Mouse (Mus musculus) hindbrain, embryonic 11.5 days (tissue): ENCODE measurements at regions not wholly inside any gene's neighbourhood (a gene's known extent, or its start where the extent isn't known, plus 50 kb on each side); places are given as distances from the start of the nearest gene placed in this dataset.

ENCODE experiments used
- ATAC-seq: fragments of 200-750 bp; cut with Nextera tagmentation; 2 replicates; pipeline ENCODE4 v1.8.0; 2017; ENCODE audit warnings: mild to moderate bottlenecking, moderate TSS enrichment, moderate library complexity; ENCODE audit not compliant: low FRiP score
- DNase-seq: peaks from one replicate; pipeline ENCODE4 v3.0.0-alpha.2; 2015; ENCODE audit warnings: low spot score
- H3K27ac ChIP-seq: fragments of 300-500 bp; sonication (generic); 2 replicates; pipeline ENCODE4 v1.5.1; 2014; ENCODE audit warnings: mild to moderate bottlenecking, low read depth, low read length
- H3K27me3 ChIP-seq: fragments of 300-500 bp; sonication (generic); 2 replicates; pipeline ENCODE4 v1.6.1; 2014; ENCODE audit warnings: mild to moderate bottlenecking, low read length, moderate library complexity, mixed read lengths; ENCODE audit not compliant: control insufficient read depth, insufficient read depth
- H3K36me3 ChIP-seq: fragments of 300-500 bp; sonication (generic); 2 replicates; pipeline ENCODE4 v1.6.1; 2014; ENCODE audit warnings: mild to moderate bottlenecking, low read length, moderate library complexity, mixed read lengths; ENCODE audit not compliant: control insufficient read depth, insufficient read depth
- H3K4me1 ChIP-seq: fragments of 300-500 bp; sonication (generic); replicated peaks from 2 replicates; pipeline ENCODE4 v1.6.1; 2014; ENCODE audit warnings: low read length, mixed read lengths; ENCODE audit not compliant: control insufficient read depth, insufficient read depth
- H3K4me2 ChIP-seq: fragments of 300-500 bp; sonication (generic); replicated peaks from 2 replicates; pipeline ENCODE4 v1.6.1; 2014; ENCODE audit warnings: mild to moderate bottlenecking, low read depth, low read length
- H3K4me3 ChIP-seq: fragments of 300-500 bp; sonication (generic); 2 replicates; pipeline ENCODE4 v1.5.1; 2014; ENCODE audit warnings: low read depth, low read length
- H3K9ac ChIP-seq: fragments of 300-500 bp; sonication (generic); 2 replicates; pipeline ENCODE4 v1.6.1; 2014; ENCODE audit warnings: low read depth, low read length
- H3K9me3 ChIP-seq: fragments of 300-500 bp; sonication (generic); 2 replicates; pipeline ENCODE4 v1.6.1; 2016; ENCODE audit warnings: low read length; ENCODE audit not compliant: control insufficient read depth
- WGBS: fragments of 180-500 bp; shearing (Covaris S2); extraction: QIAGEN DNeasy Blood & Tissue Kit; methylation state at CpG from one replicate; pipeline ENCODE4 v1.1.7; 2014; 5-methylcytosine and 5-hydroxymethylcytosine counted together

DNA sequence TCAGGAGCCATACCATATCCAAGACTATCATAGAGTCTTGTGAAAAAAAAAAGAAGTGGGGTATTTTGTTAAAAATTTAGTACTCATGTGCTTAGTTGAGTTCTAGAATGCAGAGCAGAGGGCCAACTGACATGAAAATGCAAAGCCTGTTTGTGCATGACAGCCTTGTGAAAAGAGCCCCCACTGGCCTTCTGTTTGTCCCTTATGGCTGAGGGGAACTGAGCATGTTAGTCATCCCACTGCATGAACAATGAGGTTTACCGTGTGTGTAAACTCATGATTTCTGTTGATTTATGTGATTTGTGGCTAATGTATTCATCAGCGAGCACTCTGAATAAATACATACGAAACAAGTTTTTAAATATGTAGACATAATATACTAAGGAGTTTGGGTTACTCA lies 266.1 kb upstream of the Nox3 start:
- Histone ChIP-seq H3K4me2 (no peak overlapping the region), H3K4me1 (no peaks in the 10 kb centered on the region), H3K36me3 (no peaks in the 10 kb centered on the region), H3K9ac (no peak overlapping the region), H3K27ac (no peak overlapping the region), H3K9me3 (no peaks in the 10 kb centered on the region), H3K27me3 (no peaks in the 10 kb centered on the region), H3K4me3 (no peak overlapping the region)
- no peak for DNase-seq
- 81% methylated on average over 3 of the region's 3 CpGs for WGBS
- ATAC-seq, result no peak

DNA sequence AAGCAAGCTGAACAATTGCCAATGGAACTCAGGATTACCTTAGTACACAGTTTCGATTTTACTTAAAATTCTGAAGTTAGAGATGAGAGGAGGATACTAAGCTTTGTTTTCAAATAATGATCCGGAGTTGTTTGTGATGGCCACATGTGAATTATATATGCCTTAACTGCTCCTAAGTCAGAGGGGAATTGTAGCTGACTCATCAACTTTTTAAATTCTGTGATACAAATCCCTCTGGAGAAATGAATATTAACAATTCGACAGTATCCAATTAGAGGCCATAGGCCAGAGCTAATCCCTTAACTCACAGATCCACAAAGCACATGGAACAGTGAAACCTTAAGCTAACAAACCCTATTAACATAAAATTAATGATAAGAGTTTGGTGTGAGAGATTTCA lies 250.5 kb upstream of the Nox3 start:
- Histone ChIP-seq H3K27ac (no peak overlapping the region), H3K9me3 (no peaks in the 10 kb centered on the region), H3K4me2 (no peak overlapping the region), H3K4me1 (no peaks in the 10 kb centered on the region), H3K36me3 (no peaks in the 10 kb centered on the region), H3K4me3 (no peak overlapping the region), H3K27me3 (no peaks in the 10 kb centered on the region), H3K9ac (no peak overlapping the region)
- ATAC-seq (no peak), DNase-seq (no peak)
- 88% methylated on average over 3 of the region's 3 CpGs for WGBS

DNA sequence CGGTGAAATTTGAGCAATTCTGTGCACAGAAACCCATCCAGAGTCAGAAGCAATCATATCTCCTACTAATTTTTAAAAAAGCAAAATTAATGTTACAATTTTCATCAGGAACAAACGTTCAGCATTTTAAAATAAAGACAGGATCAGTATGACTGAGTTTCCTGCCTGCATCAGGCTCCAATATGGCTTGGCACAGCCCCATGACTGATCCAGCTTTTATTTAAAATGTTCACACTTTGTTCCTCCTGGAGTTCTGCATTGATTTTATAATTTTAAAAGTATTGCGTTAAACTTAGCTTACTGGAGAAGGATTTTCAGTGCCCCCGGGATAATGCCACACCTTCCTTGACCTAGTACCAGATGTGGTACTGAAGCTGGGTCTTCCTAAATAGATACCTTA lies 240.3 kb upstream of the Nox3 start:
- DNase-seq, result no peak
- WGBS, result 87% methylated on average over 4 of the region's 4 CpGs
- Histone ChIP-seq H3K9me3 (no peaks in the 10 kb centered on the region), H3K4me3 (no peak overlapping the region), H3K9ac (no peak overlapping the region), H3K27me3 (no peaks in the 10 kb centered on the region), H3K4me1 (no peaks in the 10 kb centered on the region), H3K4me2 (no peak overlapping the region), H3K27ac (no peak overlapping the region), H3K36me3 (no peaks in the 10 kb centered on the region)
- ATAC-seq, result no peak

DNA sequence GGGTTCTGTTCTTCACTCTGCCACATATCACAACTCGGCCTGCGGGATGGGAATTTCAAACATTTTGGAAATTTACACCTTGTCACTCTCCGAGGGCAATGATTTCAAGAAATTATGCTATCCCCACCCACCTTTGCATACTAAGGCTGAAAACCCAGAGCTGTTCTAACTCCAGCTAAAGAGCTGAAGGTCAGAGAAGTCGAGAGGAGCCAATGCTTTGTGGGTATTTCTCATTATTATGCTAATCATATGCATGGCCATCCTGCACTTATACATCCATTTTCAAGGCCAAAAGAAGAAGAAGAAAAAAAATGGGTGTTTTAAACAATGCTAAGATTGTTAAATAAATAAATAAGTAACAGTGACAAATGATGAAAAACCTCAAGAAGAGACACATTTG lies 237.1 kb upstream of the Nox3 start:
- H3K27ac ChIP-seq, result no peak overlapping the region
- H3K9ac ChIP-seq, result no peak overlapping the region
- H3K9me3 ChIP-seq, result no peaks in the 10 kb centered on the region
- no peaks in the 10 kb centered on the region for H3K4me1 ChIP-seq
- no peak overlapping the region for H3K4me3 ChIP-seq
- H3K36me3 ChIP-seq, result no peaks in the 10 kb centered on the region
- no peaks in the 10 kb centered on the region for H3K27me3 ChIP-seq
- DNase-seq (no peak), ATAC-seq (peak; percentile 54)
- 48% methylated on average over 4 of the region's 4 CpGs for WGBS
- no peak overlapping the region for H3K4me2 ChIP-seq

DNA sequence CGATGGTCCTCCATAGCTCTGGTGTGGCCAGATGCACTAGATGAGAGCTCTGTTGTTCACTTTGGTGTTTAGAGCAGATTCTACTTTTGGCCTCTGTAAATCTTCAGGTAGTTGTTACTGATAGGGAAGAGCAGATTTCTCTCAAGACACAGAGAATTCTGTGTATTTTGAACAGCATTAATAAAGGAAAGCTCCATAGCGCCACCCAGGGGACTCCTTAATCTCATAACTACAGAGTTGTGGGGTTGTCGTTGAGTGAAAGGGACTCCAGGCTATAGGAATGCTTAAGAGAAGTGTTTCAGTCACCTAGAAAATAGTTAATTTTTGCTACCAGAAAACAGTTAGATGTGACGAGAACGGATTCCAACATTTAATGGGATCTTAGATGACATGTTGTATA lies 236.0 kb upstream of the Nox3 start:
- no peaks in the 10 kb centered on the region for H3K36me3 ChIP-seq
- no peaks in the 10 kb centered on the region for H3K4me1 ChIP-seq
- DNase-seq (peak; percentile 16), ATAC-seq (no peak)
- no peak overlapping the region for H3K4me3 ChIP-seq
- no peaks in the 10 kb centered on the region for H3K9me3 ChIP-seq
- no peak overlapping the region for H3K27ac ChIP-seq
- 81% methylated on average over 5 of the region's 5 CpGs for WGBS
- H3K9ac ChIP-seq, result no peak overlapping the region
- H3K27me3 ChIP-seq, result no peaks in the 10 kb centered on the region
- no peak overlapping the region for H3K4me2 ChIP-seq

DNA sequence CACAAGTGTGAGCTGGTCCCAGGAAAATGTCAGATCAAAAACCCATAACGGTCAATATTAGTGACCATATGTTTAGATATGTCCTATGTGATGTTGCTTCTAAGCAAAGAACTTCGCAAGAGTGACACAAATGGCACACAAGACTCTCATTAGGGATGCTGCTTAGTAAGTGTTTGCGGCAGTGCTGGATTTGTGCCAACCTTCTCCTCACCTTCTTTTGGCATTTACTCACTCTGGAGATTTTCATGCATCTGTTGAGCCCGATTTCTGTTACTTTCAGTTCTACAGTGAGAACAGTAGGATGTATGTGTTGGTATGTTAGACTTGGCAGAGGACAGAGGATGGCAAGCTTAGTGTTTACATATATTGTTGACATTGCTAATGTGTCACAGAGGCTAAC lies 231.0 kb upstream of the Nox3 start:
- Histone ChIP-seq H3K36me3 (no peaks in the 10 kb centered on the region), H3K9ac (no peak overlapping the region), H3K9me3 (no peaks in the 10 kb centered on the region), H3K4me2 (no peak overlapping the region), H3K27ac (no peak overlapping the region), H3K4me3 (no peak overlapping the region), H3K4me1 (no peaks in the 10 kb centered on the region), H3K27me3 (no peaks in the 10 kb centered on the region)
- no peak for DNase-seq
- WGBS, result 93% methylated on average over 4 of the region's 4 CpGs
- no peak for ATAC-seq

DNA sequence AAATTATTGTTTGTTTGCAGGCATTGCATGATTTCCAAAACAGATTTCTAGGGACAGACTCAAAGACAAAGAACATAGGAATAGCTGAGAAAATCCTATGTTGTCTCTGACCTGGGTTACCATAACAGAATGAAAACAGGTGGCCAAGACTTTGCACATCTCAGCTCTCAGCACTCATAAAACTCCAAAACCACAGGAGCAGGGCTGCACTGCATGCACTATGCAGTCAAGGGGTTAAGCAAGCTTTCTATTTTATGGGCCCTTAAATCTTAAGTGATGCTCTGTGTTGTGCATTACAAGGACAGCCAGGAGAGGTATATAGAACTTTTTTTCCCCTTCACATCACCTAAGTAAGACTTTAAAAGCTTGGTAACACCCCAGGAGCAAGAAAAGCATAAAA lies 224.2 kb upstream of the Nox3 start:
- no peak for ATAC-seq
- no peak overlapping the region for H3K4me2 ChIP-seq
- no peaks in the 10 kb centered on the region for H3K27me3 ChIP-seq
- H3K9me3 ChIP-seq, result no peaks in the 10 kb centered on the region
- no peak for DNase-seq
- no peak overlapping the region for H3K27ac ChIP-seq
- no peak overlapping the region for H3K9ac ChIP-seq
- no peaks in the 10 kb centered on the region for H3K36me3 ChIP-seq
- H3K4me3 ChIP-seq, result no peak overlapping the region
- no peaks in the 10 kb centered on the region for H3K4me1 ChIP-seq

DNA sequence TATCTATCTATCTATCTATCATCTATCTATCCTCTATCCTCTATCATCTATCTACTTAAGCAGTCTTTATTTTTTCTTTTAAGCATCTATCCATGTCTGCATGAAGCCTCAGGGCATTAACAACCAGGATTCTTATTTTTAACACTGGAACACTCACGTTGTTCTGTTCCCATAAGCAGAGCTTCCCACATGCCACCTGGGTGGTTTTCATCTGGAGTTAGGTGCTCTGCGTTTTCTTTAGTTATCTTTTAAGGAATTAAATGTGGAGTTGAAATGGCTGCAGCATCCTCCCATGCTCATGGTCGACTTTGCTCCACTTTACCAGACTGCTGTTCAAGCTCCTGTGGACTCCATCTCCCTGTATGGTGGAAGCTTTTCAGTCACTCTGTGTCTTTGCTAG lies 196.8 kb upstream of the Nox3 start:
- Histone ChIP-seq H3K27ac (no peak overlapping the region), H3K36me3 (no peaks in the 10 kb centered on the region), H3K4me2 (no peak overlapping the region), H3K4me1 (no peaks in the 10 kb centered on the region), H3K9me3 (no peaks in the 10 kb centered on the region), H3K27me3 (no peaks in the 10 kb centered on the region), H3K4me3 (no peak overlapping the region), H3K9ac (no peak overlapping the region)
- DNase-seq (no peak), ATAC-seq (no peak)
- 83% methylated on average over 3 of the region's 3 CpGs for WGBS

DNA sequence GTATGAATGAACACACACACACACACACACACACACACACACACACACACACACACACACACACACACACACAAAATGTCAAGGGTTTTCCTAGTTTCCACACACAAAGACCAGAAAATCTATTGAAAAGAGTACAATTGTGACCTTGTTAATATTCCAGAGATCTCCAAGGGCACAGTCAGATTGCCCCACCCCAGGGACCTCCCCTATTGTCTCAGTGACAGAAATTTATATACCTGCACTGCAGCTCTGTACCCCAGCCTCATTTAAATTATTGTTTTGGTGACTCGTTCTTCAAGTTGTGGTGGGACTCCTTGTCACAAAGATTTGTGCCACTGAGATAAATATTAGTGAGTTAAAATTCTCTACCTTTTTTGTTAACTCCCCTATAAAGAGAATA lies 187.1 kb upstream of the Nox3 start:
- WGBS, result 39% methylated on average over 1 of the region's 1 CpGs
- DNase-seq, result peak; percentile 36
- H3K27me3 ChIP-seq, result no peaks in the 10 kb centered on the region
- H3K9me3 ChIP-seq, result no peaks in the 10 kb centered on the region
- ATAC-seq, result peak; percentile 80
- no peaks in the 10 kb centered on the region for H3K36me3 ChIP-seq
- no peak overlapping the region for H3K27ac ChIP-seq
- no peaks in the 10 kb centered on the region for H3K4me1 ChIP-seq
- no peak overlapping the region for H3K4me2 ChIP-seq
- H3K9ac ChIP-seq, result no peak overlapping the region
- H3K4me3 ChIP-seq, result no peak overlapping the region
